Mouse (Mus musculus): ENCODE data around the gene Klk13. TPM values are rescaled to one million over a fixed set of nuclear protein-coding genes. Genes with fewer than 3 reads are reported as not detected.
"Not testable (repeated sequence)": the region's sequence is repeated elsewhere in the genome, so short reads cannot be mapped to it uniquely, and the experiment has no call there.

The Klk13 gene
- polyA plus RNA-seq, 1 experiment, result 4.4 TPM

DNA sequence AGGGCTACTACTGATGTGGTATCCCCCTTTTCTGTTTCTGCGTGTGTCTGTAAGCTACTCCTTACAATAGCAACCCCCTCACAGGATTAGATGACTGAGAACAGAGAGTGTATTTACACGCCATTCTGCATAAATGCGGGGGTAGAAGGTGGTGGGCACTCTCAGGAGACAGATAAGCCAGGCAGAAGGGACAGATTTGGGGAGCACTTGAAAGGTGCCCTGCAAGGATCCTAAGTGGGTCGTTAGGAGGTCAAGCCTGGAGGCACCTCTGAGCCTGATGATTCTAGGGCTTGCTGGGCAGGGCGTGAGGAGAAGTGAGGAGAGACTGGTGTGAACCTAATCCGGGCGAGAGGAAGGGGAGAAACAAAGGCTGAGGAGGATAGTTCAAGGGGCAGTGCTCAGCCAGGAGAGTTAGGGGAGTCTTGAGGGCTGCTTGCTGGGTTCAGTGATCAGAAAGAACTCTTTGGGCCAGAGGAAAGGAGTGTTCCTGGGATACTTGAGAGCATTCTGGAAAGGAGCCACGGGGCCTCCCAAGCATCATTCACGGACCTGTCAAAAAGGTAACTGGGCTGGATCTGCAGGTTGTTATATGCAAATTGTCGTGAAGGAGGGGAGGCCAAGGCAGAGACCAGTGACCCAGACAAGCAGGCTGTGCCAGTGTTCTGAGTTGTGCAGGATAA, 39.6 kb upstream of the Klk13 start:
- TF ChIP-seq POLR2A (IDR thresholded peaks at IDR 0.05; ENCODE audit: control insufficient read depth, extremely low read depth, insufficient read depth, low read length, poor library complexity), result no peak
- TF ChIP-seq CTCF (IDR thresholded peaks at IDR 0.05; ENCODE audit: borderline replicate concordance, control insufficient read depth, extremely low read depth, insufficient read depth, low read length, poor library complexity), result no peak
- peaks cover 8% of the 10 kb centered on the region; the same call in 1 of the 2 replicates for H3K36me3 ChIP-seq (ENCODE audit: control insufficient read depth, insufficient read depth, low read length)
- DNase-seq, result no peak
- H3K27ac ChIP-seq (ENCODE audit: control insufficient read depth, insufficient read depth, low read length), result no peak overlapping the region
- peak overlapping the region; percentile 20 for H3K4me3 ChIP-seq (ENCODE audit: control insufficient read depth, insufficient read depth, low read length)
- WGBS, result 25% methylated on average over 10 of the region's 10 CpGs
- H3K4me1 ChIP-seq (replicated peaks; ENCODE audit: control insufficient read depth, insufficient read depth, low read length), result peaks cover 7% of the 10 kb centered on the region
- no peaks in the 10 kb centered on the region for H3K27me3 ChIP-seq (ENCODE audit: control insufficient read depth, insufficient read depth, low read length)

DNA sequence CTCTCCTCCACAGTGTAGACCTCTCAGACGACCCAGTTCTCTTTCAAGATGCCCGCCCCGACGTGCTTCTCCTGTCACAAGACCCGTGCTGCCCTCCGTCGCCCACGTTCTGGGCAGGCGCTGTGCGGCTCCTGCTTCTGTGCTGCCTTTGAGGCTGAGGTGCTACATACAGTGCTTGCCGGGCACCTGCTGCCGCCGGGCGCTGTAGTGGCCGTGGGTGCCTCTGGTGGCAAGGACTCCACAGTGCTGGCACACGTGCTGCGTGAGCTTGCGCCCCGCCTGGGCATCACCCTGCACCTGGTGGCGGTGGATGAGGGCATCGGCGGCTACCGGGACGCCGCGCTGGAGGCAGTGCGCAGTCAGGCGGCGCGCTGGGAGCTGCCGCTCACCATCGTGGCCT, 37.3 kb upstream of the Klk13 start:
- Histone ChIP-seq H3K4me3 (ENCODE audit: control insufficient read depth, insufficient read depth, low read length) (no peak overlapping the region), H3K4me1 (replicated peaks; ENCODE audit: control insufficient read depth, insufficient read depth, low read length) (peaks cover 7% of the 10 kb centered on the region), H3K36me3 (ENCODE audit: control insufficient read depth, insufficient read depth, low read length) (peaks cover 10% of the 10 kb centered on the region; the same call in 1 of the 2 replicates), H3K27ac (ENCODE audit: control insufficient read depth, insufficient read depth, low read length) (no peak overlapping the region), H3K27me3 (ENCODE audit: control insufficient read depth, insufficient read depth, low read length) (no peaks in the 10 kb centered on the region)
- 98% methylated on average over 32 of the region's 32 CpGs for WGBS
- TF ChIP-seq POLR2A (IDR thresholded peaks at IDR 0.05; ENCODE audit: control insufficient read depth, extremely low read depth, insufficient read depth, low read length, poor library complexity) (no peak), CTCF (IDR thresholded peaks at IDR 0.05; ENCODE audit: borderline replicate concordance, control insufficient read depth, extremely low read depth, insufficient read depth, low read length, poor library complexity) (no peak)
- no peak for DNase-seq

DNA sequence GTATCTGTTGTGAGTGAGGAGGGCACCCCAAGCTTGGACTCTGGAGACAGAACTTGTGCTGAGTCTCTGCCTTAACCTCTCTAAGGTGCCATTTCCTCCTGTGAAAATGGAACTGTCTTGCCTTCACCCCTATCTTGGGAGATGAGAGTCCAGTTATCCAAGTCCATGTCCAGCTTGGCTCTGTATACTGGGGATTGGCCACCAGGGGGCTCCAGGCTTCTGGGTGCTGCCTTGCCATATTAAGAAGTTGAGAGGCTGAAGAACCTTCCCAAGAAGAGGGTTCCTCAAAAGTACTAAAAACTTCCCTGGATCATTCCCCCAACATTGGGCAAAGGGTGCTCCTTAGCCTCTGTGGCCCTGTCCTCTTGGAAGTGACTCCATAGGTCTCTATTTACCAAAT, 33.9 kb upstream of the Klk13 start:
- Histone ChIP-seq H3K4me1 (replicated peaks; ENCODE audit: control insufficient read depth, insufficient read depth, low read length) (no peaks in the 10 kb centered on the region), H3K36me3 (ENCODE audit: control insufficient read depth, insufficient read depth, low read length) (peaks cover 10% of the 10 kb centered on the region; the same call in 1 of the 2 replicates), H3K27me3 (ENCODE audit: control insufficient read depth, insufficient read depth, low read length) (no peaks in the 10 kb centered on the region), H3K27ac (ENCODE audit: control insufficient read depth, insufficient read depth, low read length) (no peak overlapping the region), H3K4me3 (ENCODE audit: control insufficient read depth, insufficient read depth, low read length) (no peak overlapping the region)
- peak; percentile 40 for DNase-seq
- TF ChIP-seq CTCF (IDR thresholded peaks at IDR 0.05; ENCODE audit: borderline replicate concordance, control insufficient read depth, extremely low read depth, insufficient read depth, low read length, poor library complexity), result no peak

DNA sequence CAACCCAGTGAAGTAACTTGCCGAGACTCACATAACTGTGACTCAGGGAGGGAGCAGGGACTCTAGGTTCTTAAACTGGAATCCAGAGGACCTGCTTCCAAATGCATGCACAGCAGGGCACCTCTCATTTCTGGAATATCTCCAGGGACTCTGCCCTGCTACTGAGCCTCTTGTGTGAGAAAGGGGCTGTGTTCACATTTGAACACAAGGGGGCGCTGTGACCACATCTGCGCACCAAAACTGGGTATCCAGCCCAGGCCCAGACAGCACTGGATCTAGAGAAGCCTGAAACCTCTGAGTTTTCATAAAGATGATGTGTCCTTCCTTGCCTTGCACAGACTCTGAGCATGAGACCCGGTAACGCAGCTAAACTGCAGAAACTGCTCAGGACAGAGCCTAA, 31.4 kb upstream of the Klk13 start:
- TF ChIP-seq POLR2A (IDR thresholded peaks at IDR 0.05; ENCODE audit: control insufficient read depth, extremely low read depth, insufficient read depth, low read length, poor library complexity) (no peak), CTCF (IDR thresholded peaks at IDR 0.05; ENCODE audit: borderline replicate concordance, control insufficient read depth, extremely low read depth, insufficient read depth, low read length, poor library complexity) (peak; percentile 65; the same call in 1 of the 2 replicates)
- DNase-seq, result peak; percentile 51

DNA sequence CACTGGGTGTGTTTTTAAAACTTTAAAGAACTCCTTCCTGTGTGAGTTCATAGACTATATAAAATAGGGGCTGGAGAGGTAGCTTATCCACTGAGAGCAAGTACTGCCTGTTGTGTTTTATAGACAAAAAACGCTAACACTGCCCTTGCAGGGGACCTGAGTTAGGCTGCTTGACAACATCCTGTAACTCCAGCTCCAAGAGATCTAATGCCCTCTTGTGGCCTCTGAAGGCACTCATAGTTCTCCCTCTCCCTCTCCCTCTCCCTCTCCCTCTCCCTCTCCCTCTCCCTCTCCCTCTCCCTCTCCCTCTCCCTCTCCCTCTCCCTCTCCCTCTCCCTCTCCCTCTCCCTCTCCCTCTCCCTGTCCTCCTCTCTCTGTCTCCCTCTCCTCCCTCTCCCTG, 29.9 kb upstream of the Klk13 start:
- not testable (repeated sequence) for H3K27ac ChIP-seq (ENCODE audit: control insufficient read depth, insufficient read depth, low read length); H3K27me3 ChIP-seq (ENCODE audit: control insufficient read depth, insufficient read depth, low read length); H3K4me3 ChIP-seq (ENCODE audit: control insufficient read depth, insufficient read depth, low read length); H3K36me3 ChIP-seq (ENCODE audit: control insufficient read depth, insufficient read depth, low read length); H3K4me1 ChIP-seq (replicated peaks; ENCODE audit: control insufficient read depth, insufficient read depth, low read length); DNase-seq
- 14% methylated on average over 1 of the region's 1 CpGs for WGBS

More for the DNA sequence above, 31.4 kb upstream of the Klk13 start:
- no peaks in the 10 kb centered on the region for H3K4me1 ChIP-seq (replicated peaks; ENCODE audit: control insufficient read depth, insufficient read depth, low read length)
- no peak overlapping the region for H3K4me3 ChIP-seq (ENCODE audit: control insufficient read depth, insufficient read depth, low read length)
- H3K27ac ChIP-seq (ENCODE audit: control insufficient read depth, insufficient read depth, low read length), result no peak overlapping the region
- 43% methylated on average over 5 of the region's 5 CpGs for WGBS
- no peaks in the 10 kb centered on the region for H3K27me3 ChIP-seq (ENCODE audit: control insufficient read depth, insufficient read depth, low read length)
- peaks cover 10% of the 10 kb centered on the region; the same call in 1 of the 2 replicates for H3K36me3 ChIP-seq (ENCODE audit: control insufficient read depth, insufficient read depth, low read length)

DNA sequence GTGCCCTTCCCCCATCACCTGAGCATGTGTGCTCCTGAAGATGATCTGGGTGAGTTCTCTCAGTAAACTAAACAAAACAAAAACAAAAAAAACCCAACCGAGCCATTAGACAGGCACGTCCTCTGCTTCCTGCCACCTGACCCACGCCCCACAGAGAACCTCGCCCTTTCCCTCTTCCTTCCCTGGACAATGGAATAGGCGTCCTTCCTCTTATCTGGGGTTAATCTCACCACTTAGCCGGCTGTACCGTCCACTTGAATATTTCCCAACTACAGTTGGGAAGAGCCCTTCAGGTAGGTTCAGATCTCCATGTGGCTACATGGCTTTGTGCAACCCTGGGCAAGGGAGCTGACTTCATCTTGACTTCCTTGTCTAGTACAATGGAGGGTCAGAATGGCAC, 27.3 kb upstream of the Klk13 start:
- Histone ChIP-seq H3K27me3 (ENCODE audit: control insufficient read depth, insufficient read depth, low read length) (no peaks in the 10 kb centered on the region), H3K4me3 (ENCODE audit: control insufficient read depth, insufficient read depth, low read length) (no peak overlapping the region), H3K4me1 (replicated peaks; ENCODE audit: control insufficient read depth, insufficient read depth, low read length) (no peaks in the 10 kb centered on the region), H3K36me3 (ENCODE audit: control insufficient read depth, insufficient read depth, low read length) (no peaks in the 10 kb centered on the region), H3K27ac (ENCODE audit: control insufficient read depth, insufficient read depth, low read length) (no peak overlapping the region)
- TF ChIP-seq POLR2A (IDR thresholded peaks at IDR 0.05; ENCODE audit: control insufficient read depth, extremely low read depth, insufficient read depth, low read length, poor library complexity) (no peak), CTCF (IDR thresholded peaks at IDR 0.05; ENCODE audit: borderline replicate concordance, control insufficient read depth, extremely low read depth, insufficient read depth, low read length, poor library complexity) (no peak)
- 29% methylated on average over 7 of the region's 7 CpGs for WGBS
- DNase-seq, result no peak

DNA sequence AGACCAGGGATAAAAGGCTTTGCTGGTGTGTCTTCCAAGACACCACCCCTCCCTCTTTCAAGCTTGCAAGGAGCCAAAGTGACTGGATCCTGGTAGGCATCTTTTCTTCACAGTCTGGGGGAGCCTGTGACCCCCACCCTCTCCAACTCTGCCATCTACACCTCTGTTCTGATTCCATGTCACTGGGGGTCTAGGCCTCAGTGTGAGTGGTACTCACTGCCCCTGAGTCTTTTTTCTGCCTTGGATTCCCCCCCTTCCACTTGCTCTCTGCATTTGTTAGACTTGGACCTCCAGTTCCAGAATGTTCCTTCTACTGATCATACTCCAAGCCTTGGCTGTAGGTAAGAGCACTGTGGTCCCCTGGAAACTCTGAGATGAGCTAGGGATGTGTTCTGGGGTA, 22.2 kb upstream of the Klk13 start, which contains the start of gene Klk14:
TSS of gene Klk14 (plus strand) at position 301 of the 400 bp plus-strand sequence.
- TF ChIP-seq POLR2A (IDR thresholded peaks at IDR 0.05; ENCODE audit: control insufficient read depth, extremely low read depth, insufficient read depth, low read length, poor library complexity) (no peak), CTCF (IDR thresholded peaks at IDR 0.05; ENCODE audit: borderline replicate concordance, control insufficient read depth, extremely low read depth, insufficient read depth, low read length, poor library complexity) (no peak)
- Histone ChIP-seq H3K36me3 (ENCODE audit: control insufficient read depth, insufficient read depth, low read length) (no peaks in the 10 kb centered on the region), H3K4me1 (replicated peaks; ENCODE audit: control insufficient read depth, insufficient read depth, low read length) (no peaks in the 10 kb centered on the region), H3K4me3 (ENCODE audit: control insufficient read depth, insufficient read depth, low read length) (no peak within 1 kb of the TSS), H3K27ac (ENCODE audit: control insufficient read depth, insufficient read depth, low read length) (no peak within 1 kb of the TSS), H3K27me3 (ENCODE audit: control insufficient read depth, insufficient read depth, low read length) (no peaks in the 10 kb centered on the region)
- DNase-seq, result no peak
